1 mouse cellular context compared by ENCODE assay signal in the genomic region with DNA sequence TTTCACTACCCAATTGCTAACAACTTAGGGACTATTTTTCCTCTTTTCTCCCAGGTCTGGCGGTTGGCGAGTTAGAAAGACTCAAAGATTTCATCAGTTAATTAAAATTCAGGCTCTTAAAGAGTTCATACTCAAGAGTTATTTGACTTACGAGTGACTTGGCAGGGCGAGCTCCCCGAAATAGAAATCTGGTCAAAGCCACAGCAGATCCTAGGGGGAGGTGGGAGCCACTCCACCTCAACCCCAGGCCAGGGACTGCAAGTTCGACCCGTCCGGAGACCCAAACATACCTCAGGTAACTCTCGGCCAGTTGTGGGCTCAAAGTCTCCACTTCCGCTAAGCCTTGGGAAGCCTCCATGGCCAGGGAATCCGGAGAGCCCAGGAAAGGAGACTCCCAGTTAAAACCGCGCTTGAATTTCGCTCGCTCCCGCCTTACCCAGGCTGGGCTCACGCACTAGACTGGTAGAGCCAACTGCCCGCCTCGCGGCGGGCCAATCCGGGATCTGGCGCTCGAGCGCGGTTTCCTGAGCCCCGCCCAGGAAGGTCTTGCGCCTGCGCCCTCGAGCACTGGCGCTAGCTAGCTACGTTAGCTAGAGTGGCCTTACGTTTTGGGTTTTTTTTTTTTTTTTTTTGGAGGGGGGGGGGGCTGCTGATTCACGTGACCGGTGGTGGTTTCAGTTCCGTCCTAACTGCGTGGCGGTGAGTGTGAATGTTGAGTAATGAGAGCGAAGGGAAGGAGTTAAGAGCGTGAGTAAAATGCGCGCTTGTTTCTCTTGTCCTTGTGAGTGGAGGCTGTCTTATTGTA.
TF ChIP-seq lines count a peak whose summit lies in the region.

A gene (minus strand): TSS at position 474 of the 805 bp plus-strand sequence.

TF ChIP-seq in MEL, 35 proteins besides CTCF, POLR2A, EP300 and RAD21 (continued from another document):
- TF ChIP-seq KAT2A (conservative IDR thresholded peaks at IDR 0.05; ENCODE audit: low read depth, low read length) (peak; percentile 61; the same call in 1 of the 2 replicates), SIN3A (IDR thresholded peaks at IDR 0.05; ENCODE audit: low read length) (peak; percentile 65; the same call in 1 of the 2 replicates), ZC3H11A (IDR thresholded peaks at IDR 0.05; ENCODE audit: low read depth, low read length) (no peak), MAX (IDR thresholded peaks at IDR 0.05; ENCODE audit: low read length) (peak; percentile 44; the same call in 1 of the 2 replicates), NELFE (IDR thresholded peaks at IDR 0.05; ENCODE audit: low read depth, low read length) (peak; percentile 72), JUND (IDR thresholded peaks at IDR 0.05; ENCODE audit: low read depth, low read length) (no peak), MEF2A (IDR thresholded peaks at IDR 0.05; ENCODE audit: extremely low read depth, insufficient replicate concordance, low read depth, low read length, poor library complexity, severe bottlenecking) (no peak), POLR2AphosphoS5 (IDR thresholded peaks at IDR 0.05; ENCODE audit: borderline replicate concordance, low read depth, low read length) (no peak), USF1 (IDR thresholded peaks at IDR 0.05; ENCODE audit: low read depth, low read length) (peak; percentile 93), TBP (IDR thresholded peaks at IDR 0.05; ENCODE audit: low read depth, low read length) (no peak; the same call in 1 of the 2 replicates), TAL1 (IDR thresholded peaks at IDR 0.05; ENCODE audit: low read length) (no peak), MAFK (IDR thresholded peaks at IDR 0.05; ENCODE audit: borderline replicate concordance, low read depth, low read length) (no peak), MAZ (IDR thresholded peaks at IDR 0.05; ENCODE audit: low read depth, low read length) (peak; percentile 87; the same call in 1 of the 2 replicates)
